In genomic region chr1:89601349-89601748, GRCm38 (mm10) we compare ENCODE assay signal across 20 mouse cellular contexts.
A peak's percentile ranks its signal among the peaks of the same experiment; 100 is the strongest.
DNase-seq lines count a peak whose midpoint lies in the region; ATAC-seq and TF ChIP-seq lines count a peak whose summit lies in the region.
"Had no signal": no experiment of that assay in that cellular context is flagged by ENCODE, and none has a peak within 500 bp of the region (broad histone marks: within the 10 kb centered on the region; RNA-seq: fewer than 3 reads in every experiment).

No protein-coding gene starts in this region.

- DNase-seq in heart, adult 2 months = no peak
- no peak for DNase-seq in heart, adult 18-20 months
- no peak for DNase-seq in heart, postnatal 36 days
- peak; percentile 43 for DNase-seq in 3T3-L1 (ENCODE audit: low read depth, low spot score)
- peak; percentile 44 for DNase-seq in NIH3T3 (ENCODE audit: low read depth)
- no peak for DNase-seq in kidney, adult 9 months
- DNase-seq: adrenal gland, postnatal 10 days; cerebellum, postnatal 10 days; gastrocnemius, postnatal 10 days; kidney, adult 8-10 months; kidney, postnatal 36 days; layer of hippocampus, adult 9-11 months; lung, embryonic 14.5 days; lung, postnatal 36 days; retina, postnatal 1 day had no signal

- no peak overlapping the region for H3K9ac ChIP-seq in heart, adult 2 months (ENCODE audit: low read depth, low read length)
- H3K9ac ChIP-seq in heart, embryonic 16.5 days (ENCODE audit: low read length) = no peak overlapping the region
- H3K9ac ChIP-seq: lung, embryonic 14.5 days; midbrain, embryonic 15.5 days had no signal

- peaks cover 5% of the 10 kb centered on the region for H3K79me2 ChIP-seq in heart, adult 2 months (replicated peaks; ENCODE audit: control insufficient read depth, insufficient read depth, low read length)

- no peak overlapping the region for H3K4me3 ChIP-seq in heart, adult 2 months
- H3K4me3 ChIP-seq in heart, embryonic 16.5 days (ENCODE audit: low read length) = no peak overlapping the region
- H3K4me3 ChIP-seq: hindbrain, embryonic 10.5 days; midbrain, embryonic 15.5 days had no signal

- H3K4me1 ChIP-seq in heart, adult 2 months (ENCODE audit: control insufficient read depth, insufficient read depth, low read length) = peaks cover 38% of the 10 kb centered on the region
- peaks cover 52% of the 10 kb centered on the region for H3K4me1 ChIP-seq in heart, embryonic 16.5 days (ENCODE audit: control insufficient read depth, insufficient read depth, low read length)

- 74% methylated on average over 7 of the region's 7 CpGs for WGBS in heart, adult 2 months
- 63% methylated on average over 7 of the region's 7 CpGs for WGBS in heart, embryonic 16.5 days

- H3K27ac ChIP-seq in heart, adult 2 months = peak overlapping the region; percentile 45
- H3K27ac ChIP-seq in heart, embryonic 16.5 days (ENCODE audit: low read length) = peak overlapping the region; percentile 72
- H3K27ac ChIP-seq: midbrain, embryonic 15.5 days had no signal

- intact Hi-C loops in heart, adult 2 months (cut with DNase I) = no loop called here
- intact Hi-C loops in heart, postnatal 36 days (cut with DNase I) = loop anchor here (2.0 to 10.0 kb wide), 2 partner anchors 21 to 857 kb away; no protein-coding TSS in a partner anchor

- TF ChIP-seq CTCF in heart, adult 2 months (IDR thresholded peaks at IDR 0.05) = no peak

- H3K9me3 ChIP-seq in heart, embryonic 16.5 days (replicated peaks; ENCODE audit: control insufficient read depth, low read length) = no peaks in the 10 kb centered on the region
- H3K9me3 ChIP-seq: hindbrain, embryonic 10.5 days; midbrain, embryonic 15.5 days had no signal

- TF ChIP-seq POLR2A in heart, adult 2 months (IDR thresholded peaks at IDR 0.05; ENCODE audit: insufficient read depth, low read depth, low read length) = no peak

- H3K27me3 ChIP-seq in heart, adult 2 months (ENCODE audit: control insufficient read depth, insufficient read depth, low read length) = no peaks in the 10 kb centered on the region
- H3K27me3 ChIP-seq in heart, embryonic 16.5 days (ENCODE audit: control insufficient read depth, insufficient read depth, low read length) = no peaks in the 10 kb centered on the region
- H3K27me3 ChIP-seq: midbrain, embryonic 15.5 days; Patski had no signal

- H3K4me2 ChIP-seq in heart, embryonic 16.5 days (ENCODE audit: low read depth, low read length) = peak overlapping the region; percentile 8
- H3K4me2 ChIP-seq: liver, embryonic 11.5 days; lung, embryonic 14.5 days; midbrain, embryonic 15.5 days had no signal

- ATAC-seq in heart, embryonic 16.5 days (replicated peaks; ENCODE audit: extremely low read depth, insufficient read depth, low FRiP score) = no peak
- ATAC-seq: midbrain, embryonic 15.5 days; Patski had no signal

- no peak for TF ChIP-seq EP300 in heart, adult 2 months (IDR thresholded peaks at IDR 0.05; ENCODE audit: insufficient read depth, low read depth, low read length)

- H3K36me3 ChIP-seq in heart, adult 2 months (ENCODE audit: control insufficient read depth, insufficient read depth, low read length) = no peaks in the 10 kb centered on the region
- no peaks in the 10 kb centered on the region for H3K36me3 ChIP-seq in heart, embryonic 16.5 days (ENCODE audit: control insufficient read depth, insufficient read depth)
- H3K36me3 ChIP-seq: midbrain, embryonic 15.5 days had no signal

Comparison
In these comparisons a context has a peak if more than half of its experiments do, and no peak if none do; other contexts are left out.
1. DNase-seq: peak in 3T3-L1 (single experiment) and NIH3T3 (single experiment); none in heart, adult 2 months (0 of 2), heart, adult 18-20 months (0 of 2), heart, postnatal 36 days (0 of 2) and kidney, adult 9 months (single experiment).